Mouse (Mus musculus): Measurements from ENCODE around the gene Kdelr1. TPM values are rescaled to one million over a fixed set of nuclear protein-coding genes. Genes with fewer than 3 reads are reported as not detected.
A peak's percentile ranks its signal among the peaks of the same experiment; 100 is the strongest.

Kdelr1 gene
- polyA plus RNA-seq, 1 experiment from 2014 or later = 44.6 TPM

GRCm38 (mm10) chr7:45901562-45901961, 29.0 kb downstream of the Kdelr1 start:
- Histone ChIP-seq H3K27ac (replicated peaks) (no peak overlapping the region), H3K4me1 (replicated peaks) (peaks cover 11% of the 10 kb centered on the region), H3K4me3 (no peak overlapping the region), H3K27me3 (no peaks in the 10 kb centered on the region), H3K4me2 (no peak overlapping the region), H3K9ac (no peak overlapping the region), H3K9me3 (no peaks in the 10 kb centered on the region), H3K36me3 (no peaks in the 10 kb centered on the region)
- no peak for ATAC-seq (ENCODE audit: low read depth)
- WGBS = 52% methylated on average over 5 of the region's 5 CpGs

GRCm38 (mm10) chr7:45902481-45903002, 30.0 kb downstream of the Kdelr1 start:
- no peak overlapping the region for H3K4me2 ChIP-seq
- 0 out of 2 replicates have a peak, but pooled peaks cover 4% of the 10 kb centered on the region for H3K36me3 ChIP-seq
- no peak overlapping the region for H3K4me3 ChIP-seq
- H3K9me3 ChIP-seq = no peaks in the 10 kb centered on the region
- H3K9ac ChIP-seq = no peak overlapping the region
- WGBS = 82% methylated on average over 12 of the region's 12 CpGs
- H3K4me1 ChIP-seq (replicated peaks) = peaks cover 8% of the 10 kb centered on the region
- no peaks in the 10 kb centered on the region for H3K27me3 ChIP-seq
- no peak for ATAC-seq (ENCODE audit: low read depth)
- H3K27ac ChIP-seq (replicated peaks) = 0 out of 2 replicates have a peak overlapping the region, but pooled peaks have one; percentile 9

- Histone ChIP-seq H3K9ac (no peak overlapping the region), H3K4me1 (replicated peaks) (no peaks in the 10 kb centered on the region), H3K27me3 (no peaks in the 10 kb centered on the region), H3K9me3 (no peaks in the 10 kb centered on the region), H3K4me3 (no peak overlapping the region), H3K4me2 (no peak overlapping the region), H3K27ac (replicated peaks) (no peak overlapping the region), H3K36me3 (peaks cover 36% of the 10 kb centered on the region)
- no peak for ATAC-seq (ENCODE audit: low read depth)
- 94% methylated on average over 9 of the region's 9 CpGs for WGBS
Measured at GRCm38 (mm10) chr7:45906622-45907021, 34.0 kb downstream of the Kdelr1 start.

- H3K27ac ChIP-seq (replicated peaks) = no peak overlapping the region
- no peak for ATAC-seq (ENCODE audit: low read depth)
- H3K36me3 ChIP-seq = peaks cover 38% of the 10 kb centered on the region
- H3K9me3 ChIP-seq = no peaks in the 10 kb centered on the region
- H3K9ac ChIP-seq = no peak overlapping the region
- H3K4me1 ChIP-seq (replicated peaks) = no peaks in the 10 kb centered on the region
- no peaks in the 10 kb centered on the region for H3K27me3 ChIP-seq
- no peak overlapping the region for H3K4me2 ChIP-seq
- H3K4me3 ChIP-seq = no peak overlapping the region
Measured at GRCm38 (mm10) chr7:45908384-45908783, 35.8 kb downstream of the Kdelr1 start.

- H3K27me3 ChIP-seq = no peaks in the 10 kb centered on the region
- no peak overlapping the region for H3K4me2 ChIP-seq
- H3K9ac ChIP-seq = no peak overlapping the region
- H3K27ac ChIP-seq (replicated peaks) = no peak overlapping the region
- ATAC-seq (ENCODE audit: low read depth) = no peak
- H3K4me1 ChIP-seq (replicated peaks) = no peaks in the 10 kb centered on the region
- H3K4me3 ChIP-seq = no peak overlapping the region
- 96% methylated on average over 16 of the region's 16 CpGs for WGBS
- H3K9me3 ChIP-seq = no peaks in the 10 kb centered on the region
- peaks cover 38% of the 10 kb centered on the region for H3K36me3 ChIP-seq
Measured at GRCm38 (mm10) chr7:45909145-45909544, 36.6 kb downstream of the Kdelr1 start.

- WGBS = 87% methylated on average over 6 of the region's 6 CpGs
- Histone ChIP-seq H3K4me1 (replicated peaks) (peaks cover 22% of the 10 kb centered on the region), H3K27ac (replicated peaks) (no peak overlapping the region), H3K9me3 (no peaks in the 10 kb centered on the region), H3K36me3 (peaks cover 24% of the 10 kb centered on the region), H3K4me3 (no peak overlapping the region), H3K27me3 (no peaks in the 10 kb centered on the region), H3K4me2 (no peak overlapping the region), H3K9ac (no peak overlapping the region)
- no peak for ATAC-seq (ENCODE audit: low read depth)
Measured at GRCm38 (mm10) chr7:45914067-45914466, 41.5 kb downstream of the Kdelr1 start.

GRCm38 (mm10) chr7:45915011-45915410, 42.4 kb downstream of the Kdelr1 start:
- no peak for ATAC-seq (ENCODE audit: low read depth)
- Histone ChIP-seq H3K4me1 (replicated peaks) (peaks cover 22% of the 10 kb centered on the region), H3K9ac (no peak overlapping the region), H3K4me2 (no peak overlapping the region), H3K27ac (replicated peaks) (no peak overlapping the region), H3K9me3 (no peaks in the 10 kb centered on the region), H3K36me3 (peaks cover 15% of the 10 kb centered on the region), H3K4me3 (no peak overlapping the region), H3K27me3 (no peaks in the 10 kb centered on the region)
- 92% methylated on average over 5 of the region's 5 CpGs for WGBS

GRCm38 (mm10) chr7:45916056-45917003, 43.8 kb downstream of the Kdelr1 start:
- peak; percentile 85 for ATAC-seq (ENCODE audit: low read depth)
- peak overlapping the region; percentile 28 for H3K4me3 ChIP-seq
- H3K9ac ChIP-seq = peak overlapping the region; percentile 69
- H3K27me3 ChIP-seq = no peaks in the 10 kb centered on the region
- H3K36me3 ChIP-seq = peaks cover 3% of the 10 kb centered on the region
- peak overlapping the region; percentile 90 for H3K27ac ChIP-seq (replicated peaks)
- peak overlapping the region; percentile 55 for H3K4me2 ChIP-seq
- 34% methylated on average over 26 of the region's 26 CpGs for WGBS
- peaks cover 27% of the 10 kb centered on the region for H3K4me1 ChIP-seq (replicated peaks)
- H3K9me3 ChIP-seq = no peaks in the 10 kb centered on the region

GRCm38 (mm10) chr7:45917004-45917704, 44.6 kb downstream of the Kdelr1 start:
- ATAC-seq (ENCODE audit: low read depth) = peak; percentile 4; the same call in 1 of the 2 replicates
- H3K27ac ChIP-seq (replicated peaks) = peak overlapping the region; percentile 90
- no peaks in the 10 kb centered on the region for H3K36me3 ChIP-seq
- no peaks in the 10 kb centered on the region for H3K9me3 ChIP-seq
- H3K4me2 ChIP-seq = peak overlapping the region; percentile 55
- WGBS = 28% methylated on average over 13 of the region's 13 CpGs
- H3K4me1 ChIP-seq (replicated peaks) = peaks cover 27% of the 10 kb centered on the region
- H3K27me3 ChIP-seq = no peaks in the 10 kb centered on the region
- H3K9ac ChIP-seq = peak overlapping the region; percentile 69
- H3K4me3 ChIP-seq = peak overlapping the region; percentile 28; the same call in 1 of the 2 replicates

GRCm38 (mm10) chr7:45917926-45918325, 45.4 kb downstream of the Kdelr1 start:
- Histone ChIP-seq H3K36me3 (no peaks in the 10 kb centered on the region), H3K4me1 (replicated peaks) (peaks cover 34% of the 10 kb centered on the region), H3K27ac (replicated peaks) (peak overlapping the region; percentile 90; the same call in 1 of the 2 replicates), H3K27me3 (no peaks in the 10 kb centered on the region), H3K4me3 (no peak overlapping the region), H3K9ac (peak overlapping the region; percentile 69), H3K4me2 (no peak overlapping the region), H3K9me3 (no peaks in the 10 kb centered on the region)
- 91% methylated on average over 15 of the region's 15 CpGs for WGBS
- ATAC-seq (ENCODE audit: low read depth) = no peak

- H3K36me3 ChIP-seq = no peaks in the 10 kb centered on the region
- peaks cover 37% of the 10 kb centered on the region for H3K4me1 ChIP-seq (replicated peaks)
- WGBS = 64% methylated on average over 14 of the region's 14 CpGs
- no peaks in the 10 kb centered on the region for H3K9me3 ChIP-seq
- H3K27me3 ChIP-seq = no peaks in the 10 kb centered on the region
- H3K4me3 ChIP-seq = no peak overlapping the region
- H3K9ac ChIP-seq = no peak overlapping the region
- 0 out of 2 replicates have a peak overlapping the region, but pooled peaks have one; percentile 44 for H3K4me2 ChIP-seq
- ATAC-seq (ENCODE audit: low read depth) = no peak
- H3K27ac ChIP-seq (replicated peaks) = no peak overlapping the region
Measured at GRCm38 (mm10) chr7:45919083-45919671, 46.6 kb downstream of the Kdelr1 start.

Measured in neural tube, embryonic 13.5 days (tissue).